Mouse (Mus musculus) kidney, embryonic 14.5 days (tissue): ENCODE measurements at regions not wholly inside any gene's neighbourhood (a gene's known extent, or its start where the extent isn't known, plus 50 kb on each side); places are given as distances from the start of the nearest gene placed in this dataset.

ENCODE experiments used
- ATAC-seq: fragments of 200-750 bp; cut with Nextera tagmentation; 2 replicates; pipeline ENCODE4 v1.8.0; 2017; ENCODE audit warnings: moderate number of reproducible peaks, mild to moderate bottlenecking, moderate TSS enrichment, moderate library complexity; ENCODE audit not compliant: low FRiP score, low TSS enrichment
- H3K27ac ChIP-seq: fragments of 300-500 bp; sonication (generic); 2 replicates; pipeline ENCODE4 v1.5.1; 2014; ENCODE audit warnings: low read depth, mild to moderate bottlenecking, low read length, moderate library complexity, mixed read lengths
- H3K27me3 ChIP-seq: fragments of 300-500 bp; sonication (generic); 2 replicates; pipeline ENCODE4 v1.6.1; 2014; ENCODE audit warnings: mild to moderate bottlenecking, low read length; ENCODE audit not compliant: control insufficient read depth, insufficient read depth
- H3K36me3 ChIP-seq: fragments of 300-500 bp; sonication (generic); 2 replicates; pipeline ENCODE4 v1.6.1; 2014; ENCODE audit warnings: low read length, mixed read lengths; ENCODE audit not compliant: control insufficient read depth, insufficient read depth
- H3K4me1 ChIP-seq: fragments of 300-500 bp; sonication (generic); 2 replicates; pipeline ENCODE4 v1.6.1; 2014; ENCODE audit warnings: low read length, mixed read lengths; ENCODE audit not compliant: control insufficient read depth, insufficient read depth
- H3K4me2 ChIP-seq: fragments of 300-500 bp; sonication (generic); replicated peaks from 2 replicates; pipeline ENCODE4 v1.6.1; 2014; ENCODE audit warnings: low read depth, mild to moderate bottlenecking, low read length
- H3K4me3 ChIP-seq: fragments of 300-500 bp; sonication (generic); 2 replicates; pipeline ENCODE4 v1.5.1; 2014; ENCODE audit warnings: mild to moderate bottlenecking, low read length
- H3K9ac ChIP-seq: fragments of 300-500 bp; sonication (generic); 2 replicates; pipeline ENCODE4 v1.6.1; 2014; ENCODE audit warnings: low read depth, mild to moderate bottlenecking, low read length, moderate library complexity
- H3K9me3 ChIP-seq: fragments of 300-500 bp; sonication (generic); 2 replicates; pipeline ENCODE4 v1.6.1; 2016; ENCODE audit warnings: low read length; ENCODE audit not compliant: control insufficient read depth
- WGBS: fragments of 180-500 bp; shearing (Covaris S2); extraction: QIAGEN DNeasy Blood & Tissue Kit; methylation state at CpG from one replicate; pipeline ENCODE4 v1.1.7; 2014; 5-methylcytosine and 5-hydroxymethylcytosine counted together

- H3K27me3 ChIP-seq: no peaks in the 10 kb centered on the region
- no peak overlapping the region for H3K4me2 ChIP-seq
- H3K4me1 ChIP-seq: no peaks in the 10 kb centered on the region
- no peak overlapping the region for H3K9ac ChIP-seq
- H3K27ac ChIP-seq: no peak overlapping the region
- no peak for ATAC-seq
- no peaks in the 10 kb centered on the region for H3K9me3 ChIP-seq
- H3K36me3 ChIP-seq: no peaks in the 10 kb centered on the region
- WGBS: 82% methylated on average over 6 of the region's 6 CpGs
- H3K4me3 ChIP-seq: no peak overlapping the region
Observed at GRCm38 (mm10) chr12:54425236-54425635, 221.6 kb upstream of the Egln3 start.

GRCm38 (mm10) chr12:54414829-54415228, 211.2 kb upstream of the Egln3 start:
- no peak overlapping the region for H3K27ac ChIP-seq
- H3K4me1 ChIP-seq: no peaks in the 10 kb centered on the region
- H3K9me3 ChIP-seq: no peaks in the 10 kb centered on the region
- no peak for ATAC-seq
- no peaks in the 10 kb centered on the region for H3K36me3 ChIP-seq
- no peaks in the 10 kb centered on the region for H3K27me3 ChIP-seq
- H3K4me2 ChIP-seq: no peak overlapping the region
- no peak overlapping the region for H3K9ac ChIP-seq
- no peak overlapping the region for H3K4me3 ChIP-seq
- WGBS: 83% methylated on average over 1 of the region's 1 CpGs

GRCm38 (mm10) chr12:54414201-54414600, 210.5 kb upstream of the Egln3 start:
- H3K27me3 ChIP-seq: no peaks in the 10 kb centered on the region
- no peaks in the 10 kb centered on the region for H3K9me3 ChIP-seq
- H3K4me2 ChIP-seq: no peak overlapping the region
- 27% methylated on average over 5 of the region's 5 CpGs for WGBS
- no peak overlapping the region for H3K9ac ChIP-seq
- H3K4me1 ChIP-seq: no peaks in the 10 kb centered on the region
- no peaks in the 10 kb centered on the region for H3K36me3 ChIP-seq
- no peak overlapping the region for H3K4me3 ChIP-seq
- H3K27ac ChIP-seq: no peak overlapping the region
- ATAC-seq: no peak

- H3K27me3 ChIP-seq: no peaks in the 10 kb centered on the region
- no peak overlapping the region for H3K9ac ChIP-seq
- H3K9me3 ChIP-seq: no peaks in the 10 kb centered on the region
- 71% methylated on average over 7 of the region's 7 CpGs for WGBS
- no peaks in the 10 kb centered on the region for H3K36me3 ChIP-seq
- ATAC-seq: no peak
- no peak overlapping the region for H3K4me3 ChIP-seq
- H3K4me1 ChIP-seq: no peaks in the 10 kb centered on the region
- no peak overlapping the region for H3K4me2 ChIP-seq
- no peak overlapping the region for H3K27ac ChIP-seq
Observed at GRCm38 (mm10) chr12:54410038-54410605, 206.5 kb upstream of the Egln3 start.

DNA sequence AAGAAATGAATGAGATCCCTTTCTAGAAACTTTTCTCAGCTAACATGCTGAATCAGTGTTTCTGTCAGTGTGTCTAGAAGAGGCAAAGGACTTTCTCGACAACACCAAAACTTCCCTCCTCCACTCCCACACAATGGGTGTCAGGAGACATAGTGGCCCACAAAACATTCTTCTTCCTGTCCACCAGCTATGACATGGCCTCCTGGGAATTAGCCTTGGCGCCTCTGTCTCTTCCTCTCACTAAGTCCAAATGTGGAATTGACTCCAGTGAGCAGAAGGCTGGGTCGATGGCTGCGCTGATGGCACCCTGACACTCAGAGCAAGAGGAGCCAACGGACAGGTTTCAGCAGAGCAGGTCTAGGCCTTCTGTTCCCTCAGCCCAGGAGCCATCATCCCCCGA, 205.2 kb upstream of the Egln3 start:
- 74% methylated on average over 6 of the region's 6 CpGs for WGBS

GRCm38 (mm10) chr12:54407301-54407896, 203.7 kb upstream of the Egln3 start:
- WGBS: 57% methylated on average over 6 of the region's 6 CpGs
- H3K4me3 ChIP-seq: no peak overlapping the region
- H3K9me3 ChIP-seq: 0 out of 2 replicates have a peak, but pooled peaks cover 3% of the 10 kb centered on the region
- no peak for ATAC-seq
- H3K4me1 ChIP-seq: no peaks in the 10 kb centered on the region
- H3K36me3 ChIP-seq: no peaks in the 10 kb centered on the region
- H3K27me3 ChIP-seq: no peaks in the 10 kb centered on the region
- H3K4me2 ChIP-seq: no peak overlapping the region
- no peak overlapping the region for H3K27ac ChIP-seq
- H3K9ac ChIP-seq: no peak overlapping the region

More for the DNA sequence above, 205.2 kb upstream of the Egln3 start:
- H3K4me1 ChIP-seq: no peaks in the 10 kb centered on the region
- no peak for ATAC-seq
- H3K27ac ChIP-seq: no peak overlapping the region
- no peak overlapping the region for H3K4me3 ChIP-seq
- H3K36me3 ChIP-seq: no peaks in the 10 kb centered on the region
- H3K4me2 ChIP-seq: no peak overlapping the region
- no peaks in the 10 kb centered on the region for H3K9me3 ChIP-seq
- H3K27me3 ChIP-seq: no peaks in the 10 kb centered on the region
- H3K9ac ChIP-seq: no peak overlapping the region

GRCm38 (mm10) chr12:54405066-54405465, 201.4 kb upstream of the Egln3 start:
- 78% methylated on average over 14 of the region's 14 CpGs for WGBS
- Histone ChIP-seq H3K27me3 (no peaks in the 10 kb centered on the region), H3K4me3 (no peak overlapping the region), H3K4me2 (no peak overlapping the region), H3K9me3 (0 out of 2 replicates have a peak, but pooled peaks cover 3% of the 10 kb centered on the region), H3K27ac (no peak overlapping the region), H3K36me3 (no peaks in the 10 kb centered on the region), H3K4me1 (no peaks in the 10 kb centered on the region), H3K9ac (no peak overlapping the region)
- no peak for ATAC-seq

DNA sequence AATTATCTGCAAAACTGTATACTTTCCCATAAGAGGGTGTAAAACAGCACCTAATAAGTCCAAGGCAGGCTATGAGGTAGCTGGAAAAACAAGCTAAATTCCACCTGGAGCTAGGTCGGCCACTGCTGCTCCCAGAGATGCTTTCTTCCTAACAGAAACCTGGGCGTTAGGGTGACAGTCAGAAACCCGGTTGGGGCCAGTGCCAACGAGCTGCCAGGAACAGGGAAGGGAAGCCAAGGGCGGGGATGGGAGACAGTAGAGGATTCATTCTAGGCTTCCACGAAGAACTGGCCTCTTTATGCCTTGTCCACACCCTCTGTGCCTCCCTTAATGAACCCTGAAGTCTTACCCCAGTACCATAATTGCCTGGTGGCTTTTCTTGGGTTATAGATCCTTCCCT, 198.9 kb upstream of the Egln3 start:
- H3K27me3 ChIP-seq: no peaks in the 10 kb centered on the region

DNA sequence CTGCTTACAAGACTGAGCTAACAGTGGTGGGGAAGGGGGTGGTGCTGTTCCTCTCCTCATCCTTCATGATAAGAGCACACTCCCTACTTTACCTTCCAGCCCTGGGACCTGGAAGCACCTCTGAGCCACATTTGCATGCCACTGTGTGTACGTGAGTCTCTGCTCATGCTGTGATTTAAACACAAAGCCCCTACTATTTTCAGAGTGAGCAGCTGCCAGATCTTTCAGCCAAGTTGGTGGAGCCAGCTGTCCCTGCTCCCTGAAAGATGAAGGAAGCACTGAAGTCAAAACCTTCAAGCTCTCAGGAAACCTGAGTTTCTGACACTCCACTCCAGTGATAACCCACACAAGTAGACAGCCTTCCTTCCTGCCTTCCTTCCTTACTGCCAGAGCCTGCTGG, 198.0 kb upstream of the Egln3 start:
- WGBS: 75% methylated on average over 1 of the region's 1 CpGs
- Histone ChIP-seq H3K27ac (no peak overlapping the region), H3K36me3 (no peaks in the 10 kb centered on the region), H3K9ac (no peak overlapping the region), H3K4me1 (no peaks in the 10 kb centered on the region), H3K27me3 (no peaks in the 10 kb centered on the region), H3K4me2 (no peak overlapping the region), H3K9me3 (0 out of 2 replicates have a peak, but pooled peaks cover 3% of the 10 kb centered on the region), H3K4me3 (no peak overlapping the region)
- ATAC-seq: no peak

More for the DNA sequence above, 198.9 kb upstream of the Egln3 start:
- Histone ChIP-seq H3K4me3 (no peak overlapping the region), H3K27ac (no peak overlapping the region), H3K36me3 (no peaks in the 10 kb centered on the region), H3K4me1 (no peaks in the 10 kb centered on the region), H3K9ac (no peak overlapping the region), H3K9me3 (0 out of 2 replicates have a peak, but pooled peaks cover 3% of the 10 kb centered on the region), H3K4me2 (no peak overlapping the region)
- WGBS: 85% methylated on average over 6 of the region's 6 CpGs
- no peak for ATAC-seq
